Mouse (Mus musculus) megakaryocyte, embryonic 14.5 days (primary cell): ENCODE measurements around the gene Foxn3.

Experiments used
- FLI1 ChIP-seq: IDR thresholded peaks from 2 replicates; pipeline ENCODE4 v1.6.1; 2012; ENCODE audit warnings: low read length, inconsistent platforms, mixed read lengths
- GATA1 ChIP-seq: IDR thresholded peaks from 3 replicates; pipeline ENCODE4 v1.6.1; 2012; ENCODE audit warnings: mixed read lengths, low read length, inconsistent platforms, borderline replicate concordance

DNA sequence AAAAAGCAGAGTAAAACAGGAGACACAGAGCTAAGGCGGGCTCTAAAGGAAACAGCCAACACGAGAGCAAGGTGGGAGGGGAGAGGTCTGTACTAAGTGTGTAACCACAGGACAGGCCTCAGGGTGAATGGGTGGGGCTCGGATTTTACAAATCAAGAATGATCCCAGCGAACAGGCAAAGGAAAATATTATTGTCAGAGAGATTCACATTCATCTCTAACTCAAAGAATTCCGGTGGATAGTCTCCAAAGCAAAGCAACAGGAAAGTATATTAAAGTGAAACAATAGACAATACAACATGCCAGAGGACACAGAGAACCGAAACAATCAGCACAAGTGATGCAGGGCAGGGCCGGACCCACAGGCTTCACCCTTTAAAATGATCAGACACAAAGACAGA lies 15.0 kb downstream of the Foxn3 start:
- TF ChIP-seq GATA1 (no peak), FLI1 (no peak)
